Mouse (Mus musculus) intestine, embryonic 14.5 days (tissue): ENCODE results near the gene Plxna4. TPM values are rescaled to one million over a fixed set of nuclear protein-coding genes. Genes with fewer than 3 reads are reported as not detected.

Experiments used
- ATAC-seq: fragments of 200-750 bp; cut with Nextera tagmentation; replicated peaks from 2 replicates; pipeline ENCODE4 v1.8.0; 2017; ENCODE audit warnings: low read depth, moderate number of reproducible peaks, moderate TSS enrichment, moderate library complexity; ENCODE audit not compliant: low FRiP score, low TSS enrichment
- DNase-seq: peaks from one replicate; pipeline ENCODE4 v3.0.0-alpha.2; 2018; ENCODE audit warnings: low spot score
- H3K27ac ChIP-seq: fragments of 300-500 bp; sonication (generic); 2 replicates; pipeline ENCODE4 v1.5.1; 2014; ENCODE audit warnings: low read depth, mild to moderate bottlenecking, control low read depth
- H3K27me3 ChIP-seq: fragments of 300-500 bp; sonication (generic); replicated peaks from 2 replicates; pipeline ENCODE4 v1.6.1; 2014; ENCODE audit warnings: low read length, control low read depth; ENCODE audit not compliant: control insufficient read depth, insufficient read depth
- H3K36me3 ChIP-seq: fragments of 300-500 bp; sonication (generic); 2 replicates; pipeline ENCODE4 v1.6.1; 2014; ENCODE audit warnings: low read length, control low read depth; ENCODE audit not compliant: control insufficient read depth, insufficient read depth
- H3K4me1 ChIP-seq: fragments of 300-500 bp; sonication (generic); replicated peaks from 2 replicates; pipeline ENCODE4 v1.6.1; 2014; ENCODE audit warnings: low read length, control low read depth, mixed read lengths; ENCODE audit not compliant: control insufficient read depth, insufficient read depth
- H3K4me2 ChIP-seq: fragments of 300-500 bp; sonication (generic); 2 replicates; pipeline ENCODE4 v1.6.1; 2014; ENCODE audit warnings: low read length
- H3K4me3 ChIP-seq: fragments of 300-500 bp; sonication (generic); 2 replicates; pipeline ENCODE4 v1.5.1; 2014; ENCODE audit warnings: low read depth, low read length, control low read depth, mixed read lengths
- H3K9ac ChIP-seq: fragments of 300-500 bp; sonication (generic); 2 replicates; pipeline ENCODE4 v1.6.1; 2014; ENCODE audit warnings: mild to moderate bottlenecking, low read length
- H3K9me3 ChIP-seq: fragments of 300-500 bp; sonication (generic); 2 replicates; pipeline ENCODE4 v1.6.1; 2016; ENCODE audit warnings: low read length, control low read depth; ENCODE audit not compliant: control insufficient read depth
- WGBS: fragments of 180-500 bp; shearing (Covaris S2); extraction: QIAGEN DNeasy Blood & Tissue Kit; methylation state at CpG from one replicate; pipeline ENCODE4 v1.1.7; 2014; 5-methylcytosine and 5-hydroxymethylcytosine counted together
- polyA plus RNA-seq: library from polyadenylated mRNA; unstranded; fragments of >200 nt; fragmentation: Nextera tagmentation; extraction: Ambion mirVana; gene quantifications from 2 replicates; pipeline ENCODE4 v1.2.1, GENCODE M21; 2014

The Plxna4 gene
- polyA plus RNA-seq, 1 experiment from 2014 or later = 4.7 TPM

DNA sequence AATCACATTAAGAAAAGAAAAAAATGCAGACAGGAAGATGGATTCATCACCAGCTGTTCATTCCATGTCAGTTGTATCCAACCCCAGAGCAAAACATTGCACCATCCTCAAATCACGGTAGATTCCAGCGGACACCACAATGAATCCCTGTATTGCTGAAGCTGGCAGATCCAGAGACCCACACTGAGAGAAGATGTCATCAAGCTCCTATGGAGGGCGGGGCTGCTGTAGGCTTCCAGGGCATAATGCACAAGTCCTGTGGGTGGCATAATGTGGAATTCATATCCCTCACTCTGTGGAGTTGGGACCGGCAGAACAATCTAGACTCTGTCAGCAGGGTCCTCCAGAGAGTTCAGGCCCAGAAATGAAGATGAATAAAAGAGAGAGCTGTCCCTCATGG, 278.8 kb downstream of the Plxna4 start:
- WGBS = 93% methylated on average over 4 of the region's 4 CpGs

DNA sequence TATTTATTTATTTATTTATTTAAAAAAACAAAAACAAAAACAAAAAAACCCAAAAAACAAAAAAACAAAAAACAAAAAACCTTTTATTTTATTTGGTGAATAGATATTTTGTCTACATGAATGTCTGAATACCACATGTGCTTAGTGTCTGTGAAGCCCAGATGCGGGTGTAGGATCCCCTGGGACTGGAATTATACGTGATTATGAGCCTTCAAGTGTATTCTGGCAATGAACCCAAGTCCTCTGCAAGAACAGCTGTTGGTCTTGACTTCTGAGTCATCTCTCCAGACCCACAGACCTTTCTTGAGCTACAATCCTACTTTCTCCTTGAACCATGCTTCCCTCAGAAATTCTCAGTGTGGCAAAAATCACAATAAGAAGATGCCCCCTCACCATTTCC, 287.4 kb downstream of the Plxna4 start:
- DNase-seq = no peak
- no peaks in the 10 kb centered on the region for H3K4me1 ChIP-seq
- no peaks in the 10 kb centered on the region for H3K36me3 ChIP-seq
- H3K4me3 ChIP-seq = no peak overlapping the region
- 80% methylated on average over 2 of the region's 2 CpGs for WGBS
- H3K9ac ChIP-seq = no peak overlapping the region
- H3K4me2 ChIP-seq = no peak overlapping the region
- no peak for ATAC-seq
- H3K9me3 ChIP-seq = no peaks in the 10 kb centered on the region
- H3K27ac ChIP-seq = no peak overlapping the region
- no peaks in the 10 kb centered on the region for H3K27me3 ChIP-seq

More for the DNA sequence above, 278.8 kb downstream of the Plxna4 start:
- Histone ChIP-seq H3K4me3 (no peak overlapping the region), H3K27ac (no peak overlapping the region), H3K4me1 (no peaks in the 10 kb centered on the region), H3K9me3 (no peaks in the 10 kb centered on the region), H3K4me2 (no peak overlapping the region), H3K27me3 (no peaks in the 10 kb centered on the region), H3K9ac (no peak overlapping the region), H3K36me3 (no peaks in the 10 kb centered on the region)
- DNase-seq (no peak), ATAC-seq (no peak)

DNA sequence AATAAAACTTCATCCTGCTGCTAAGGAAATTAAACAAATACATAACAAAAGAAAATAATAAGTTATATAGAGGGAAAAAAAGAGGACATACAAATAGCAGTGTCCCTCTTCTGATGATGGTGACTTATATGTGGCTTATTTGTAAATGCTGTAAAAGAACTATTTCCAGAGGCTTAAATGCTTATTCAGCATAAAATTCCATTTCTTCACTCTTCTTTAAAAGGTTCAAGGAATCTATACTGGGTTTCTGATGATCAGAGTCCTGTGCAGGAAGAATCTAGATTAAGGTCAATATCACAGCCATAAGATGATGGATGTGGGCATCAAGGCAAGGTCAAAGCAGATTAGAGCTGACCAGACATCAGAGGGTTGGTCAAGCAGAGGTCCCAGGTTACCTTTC, 306.5 kb downstream of the Plxna4 start:
- no peaks in the 10 kb centered on the region for H3K4me1 ChIP-seq
- DNase-seq (no peak), ATAC-seq (no peak)
- no peak overlapping the region for H3K4me2 ChIP-seq
- H3K9me3 ChIP-seq = no peaks in the 10 kb centered on the region
- no peak overlapping the region for H3K9ac ChIP-seq
- no peak overlapping the region for H3K4me3 ChIP-seq
- no peaks in the 10 kb centered on the region for H3K27me3 ChIP-seq
- no peaks in the 10 kb centered on the region for H3K36me3 ChIP-seq
- no peak overlapping the region for H3K27ac ChIP-seq

DNA sequence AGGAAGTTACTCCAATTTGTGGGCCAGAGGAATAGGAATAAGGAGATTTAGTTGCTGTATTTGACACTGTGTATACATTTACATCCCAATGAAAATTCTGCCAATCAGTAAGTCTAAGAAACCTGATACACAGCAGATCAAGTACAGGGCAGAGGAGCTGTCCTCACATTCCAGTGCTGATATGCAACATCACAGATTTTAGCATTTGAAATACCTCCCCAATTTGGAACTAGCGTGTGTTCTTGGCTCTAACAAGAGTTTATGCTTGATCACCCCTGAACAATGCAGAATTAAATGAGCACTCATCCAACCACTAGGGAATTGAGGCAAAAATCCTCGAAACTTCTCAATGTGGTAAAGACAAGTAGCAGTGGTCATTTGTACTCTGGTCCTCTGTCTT, 307.3 kb downstream of the Plxna4 start:
- H3K36me3 ChIP-seq = no peaks in the 10 kb centered on the region
- H3K4me3 ChIP-seq = no peak overlapping the region
- no peak for ATAC-seq
- H3K9ac ChIP-seq = no peak overlapping the region
- H3K27me3 ChIP-seq = no peaks in the 10 kb centered on the region
- H3K4me1 ChIP-seq = no peaks in the 10 kb centered on the region
- H3K4me2 ChIP-seq = no peak overlapping the region
- H3K9me3 ChIP-seq = no peaks in the 10 kb centered on the region
- peak; percentile 57 for DNase-seq
- no peak overlapping the region for H3K27ac ChIP-seq
- 55% methylated on average over 2 of the region's 2 CpGs for WGBS

DNA sequence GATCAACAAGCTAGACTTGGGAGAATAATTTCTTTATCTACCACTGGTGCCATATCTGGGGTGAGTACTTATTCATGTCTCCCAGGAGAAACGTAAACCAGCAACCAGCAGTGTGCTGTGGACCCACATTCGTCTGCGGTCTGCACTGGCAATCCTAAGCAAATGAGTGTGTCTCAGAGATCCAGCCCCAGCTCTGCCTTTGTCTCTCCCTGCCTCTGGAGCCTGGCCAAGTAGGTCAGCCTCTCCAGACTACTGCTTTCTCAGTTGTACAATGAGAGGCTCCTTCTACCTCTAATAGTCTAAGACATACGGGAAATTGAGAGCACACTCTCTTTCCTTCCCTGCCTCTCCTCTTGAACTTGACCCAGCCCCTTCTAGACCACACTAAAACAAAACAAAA, 316.5 kb downstream of the Plxna4 start:
- ATAC-seq (no peak), DNase-seq (no peak)
- no peak overlapping the region for H3K4me2 ChIP-seq
- H3K27ac ChIP-seq = no peak overlapping the region
- no peak overlapping the region for H3K9ac ChIP-seq
- H3K4me3 ChIP-seq = no peak overlapping the region
- H3K4me1 ChIP-seq = no peaks in the 10 kb centered on the region
- no peaks in the 10 kb centered on the region for H3K9me3 ChIP-seq
- H3K36me3 ChIP-seq = no peaks in the 10 kb centered on the region
- WGBS = 73% methylated on average over 4 of the region's 4 CpGs
- no peaks in the 10 kb centered on the region for H3K27me3 ChIP-seq

DNA sequence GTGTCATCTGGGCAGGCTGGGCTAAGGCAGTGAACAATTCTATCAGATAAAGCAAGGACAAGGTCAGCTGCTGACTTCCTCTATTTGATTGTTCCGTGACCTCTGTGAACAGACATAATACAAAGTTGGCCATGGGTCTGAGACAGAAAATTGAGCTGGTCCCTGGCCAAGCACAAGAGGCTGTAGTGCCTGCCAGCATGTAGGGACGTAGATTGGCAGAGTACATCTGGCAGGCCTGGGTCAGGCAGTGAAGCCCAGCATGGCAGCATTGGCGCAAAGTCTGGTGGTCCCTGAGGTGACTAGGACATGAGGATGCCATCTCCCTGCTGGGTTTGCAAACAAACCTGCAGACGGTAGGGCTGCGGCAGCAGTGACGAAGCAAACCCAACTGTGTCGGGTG, 321.9 kb downstream of the Plxna4 start:
- Histone ChIP-seq H3K36me3 (no peaks in the 10 kb centered on the region), H3K27ac (no peak overlapping the region), H3K9me3 (no peaks in the 10 kb centered on the region), H3K4me1 (no peaks in the 10 kb centered on the region), H3K4me2 (no peak overlapping the region), H3K9ac (no peak overlapping the region), H3K27me3 (no peaks in the 10 kb centered on the region), H3K4me3 (no peak overlapping the region)
- 92% methylated on average over 7 of the region's 7 CpGs for WGBS
- DNase-seq = no peak
- no peak for ATAC-seq

DNA sequence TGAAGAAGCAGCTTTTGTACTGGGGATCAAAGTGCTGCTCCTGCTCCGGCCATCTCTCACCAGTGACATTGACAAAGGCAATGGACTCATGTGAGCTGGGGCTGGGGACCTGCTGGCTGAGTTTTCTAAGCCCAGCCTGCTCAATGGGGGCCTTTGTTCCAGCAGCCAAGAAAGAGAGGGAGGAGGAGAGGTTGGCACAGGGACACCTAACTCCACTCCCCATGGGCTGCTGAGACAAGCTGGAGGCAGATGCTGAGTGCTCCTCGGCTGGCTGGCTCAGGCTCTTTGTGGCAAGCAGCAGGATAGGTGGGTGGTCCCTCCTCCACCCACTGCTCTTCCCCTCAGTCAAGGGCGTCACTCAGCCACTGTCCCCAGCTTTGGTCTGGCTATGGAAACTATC, 326.7 kb downstream of the Plxna4 start:
- Histone ChIP-seq H3K27ac (no peak overlapping the region), H3K9me3 (no peaks in the 10 kb centered on the region), H3K4me1 (no peaks in the 10 kb centered on the region), H3K27me3 (no peaks in the 10 kb centered on the region), H3K4me3 (no peak overlapping the region), H3K9ac (no peak overlapping the region), H3K4me2 (no peak overlapping the region), H3K36me3 (no peaks in the 10 kb centered on the region)
- no peak for DNase-seq
- 41% methylated on average over 3 of the region's 3 CpGs for WGBS
- ATAC-seq = no peak

DNA sequence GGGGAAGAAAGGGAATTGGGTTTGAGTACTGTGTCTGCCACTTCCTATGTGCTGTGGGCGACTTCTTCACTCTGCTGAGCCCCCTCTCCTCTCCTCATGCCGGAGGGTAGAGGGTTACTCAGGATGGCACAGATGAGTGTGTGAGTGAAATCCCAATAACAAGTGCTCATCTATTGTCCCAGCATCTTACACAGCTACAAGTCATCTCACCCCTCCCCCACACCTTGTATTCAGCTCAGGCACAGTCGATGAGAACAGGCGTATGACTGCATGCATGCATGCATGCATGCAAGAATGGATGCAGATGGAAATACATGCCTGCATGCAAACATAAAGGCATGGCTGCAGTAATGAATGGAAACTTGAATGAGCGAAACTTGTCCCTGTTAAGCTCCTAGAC, 327.7 kb downstream of the Plxna4 start:
- H3K4me2 ChIP-seq = no peak overlapping the region
- H3K9me3 ChIP-seq = no peaks in the 10 kb centered on the region
- ATAC-seq = no peak
- no peak overlapping the region for H3K4me3 ChIP-seq
- H3K4me1 ChIP-seq = no peaks in the 10 kb centered on the region
- no peak overlapping the region for H3K9ac ChIP-seq
- H3K27ac ChIP-seq = no peak overlapping the region
- no peaks in the 10 kb centered on the region for H3K36me3 ChIP-seq
- no peaks in the 10 kb centered on the region for H3K27me3 ChIP-seq
- WGBS = 93% methylated on average over 5 of the region's 5 CpGs
- no peak for DNase-seq

DNA sequence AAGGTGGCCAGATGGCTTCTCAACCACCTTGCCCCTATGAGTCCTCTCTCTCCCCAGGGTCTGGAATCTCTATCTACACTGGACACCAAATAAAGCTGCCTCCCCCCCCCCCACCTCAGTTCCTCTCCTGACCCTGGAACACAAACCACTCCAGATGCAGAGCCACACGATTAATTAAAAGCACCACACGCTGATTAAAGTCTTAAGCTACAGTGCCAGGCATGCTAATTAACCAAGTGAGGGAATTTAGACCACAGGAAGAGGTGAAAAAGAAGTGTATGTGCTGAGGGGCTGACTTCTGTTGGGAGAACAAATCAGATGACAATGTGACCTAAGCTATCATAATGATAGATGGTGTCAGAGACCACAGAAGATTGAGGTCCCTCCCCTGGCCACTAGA, 332.8 kb downstream of the Plxna4 start:
- Histone ChIP-seq H3K9ac (no peak overlapping the region), H3K27ac (no peak overlapping the region), H3K9me3 (no peaks in the 10 kb centered on the region), H3K4me2 (no peak overlapping the region), H3K36me3 (no peaks in the 10 kb centered on the region), H3K4me1 (no peaks in the 10 kb centered on the region), H3K4me3 (no peak overlapping the region), H3K27me3 (no peaks in the 10 kb centered on the region)
- ATAC-seq (no peak), DNase-seq (no peak)
- WGBS = 59% methylated on average over 2 of the region's 2 CpGs
